7 mouse cellular contexts compared by ENCODE assay signal in the genomic region with DNA sequence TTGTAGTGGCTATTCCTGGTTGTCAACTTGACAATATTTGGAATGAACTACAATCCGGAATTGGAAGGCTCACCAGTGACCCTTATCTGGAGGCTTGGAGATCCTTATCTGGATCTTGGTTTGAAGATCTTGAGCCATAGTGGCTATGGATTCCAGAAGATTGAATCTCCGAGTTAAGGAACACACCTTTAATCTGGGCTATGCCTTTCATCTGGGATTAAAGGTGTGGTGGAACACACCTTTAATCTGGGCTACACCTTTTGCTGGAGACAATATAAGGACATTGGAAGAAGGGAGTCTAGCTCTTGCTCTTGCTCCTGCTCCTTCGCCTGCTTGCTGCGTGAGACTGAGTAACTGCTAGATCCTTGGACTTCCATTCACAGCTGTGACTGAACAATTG. TPM values are rescaled to one million over a fixed set of nuclear protein-coding genes. Genes with fewer than 3 reads are reported as not detected.
DNase-seq lines count a peak whose midpoint lies in the region; ATAC-seq and TF ChIP-seq lines count a peak whose summit lies in the region.
"Not testable (repeated sequence)": the region's sequence is repeated elsewhere in the genome, so short reads cannot be mapped to it uniquely, and the experiment has no call there.

Gene Senp7 (plus strand): TSS at position 301 of the 400 bp plus-strand sequence.

- H3K4me2 ChIP-seq in hindbrain, embryonic 13.5 days; liver, embryonic 12.5 days; midbrain, embryonic 16.5 days (ENCODE audit: low read length): not testable (repeated sequence)

- H3K4me3 ChIP-seq in heart, adult 2 months; hindbrain, embryonic 13.5 days; liver, embryonic 12.5 days; midbrain, embryonic 16.5 days (ENCODE audit: low read depth, low read length): not testable (repeated sequence)

- not testable (repeated sequence) for H3K79me2 ChIP-seq in heart, adult 2 months (replicated peaks; ENCODE audit: control insufficient read depth, insufficient read depth, low read length)

- H3K27ac ChIP-seq in heart, adult 2 months; hindbrain, embryonic 13.5 days; liver, embryonic 12.5 days; midbrain, embryonic 16.5 days (ENCODE audit: low read length): not testable (repeated sequence)

- TF ChIP-seq POLR2A in heart, adult 2 months (IDR thresholded peaks at IDR 0.05; ENCODE audit: insufficient read depth, low read depth, low read length): not testable (repeated sequence)

- H3K9ac ChIP-seq in heart, adult 2 months (ENCODE audit: low read depth, low read length); hindbrain, embryonic 13.5 days; liver, embryonic 12.5 days; midbrain, embryonic 16.5 days (ENCODE audit: low read depth, low read length): not testable (repeated sequence)

- WGBS in heart, adult 2 months: no CpG with 5 or more reads among the region's 4 CpGs
- WGBS in hindbrain, embryonic 13.5 days: no CpG with 5 or more reads among the region's 4 CpGs
- no CpG with 5 or more reads among the region's 4 CpGs for WGBS in liver, embryonic 12.5 days (ENCODE audit: insufficient replicate concordance)
- no CpG with 5 or more reads among the region's 4 CpGs for WGBS in midbrain, embryonic 16.5 days

- intact Hi-C loops in heart, adult 2 months (cut with DNase I): not testable (repeated sequence)

- not testable (repeated sequence) for DNase-seq in adrenal gland, postnatal 25 days; heart, adult 2 months; layer of hippocampus, postnatal 14 days (ENCODE audit: low spot score in 2 of 2)

- not testable (repeated sequence) for H3K9me3 ChIP-seq in hindbrain, embryonic 13.5 days; liver, embryonic 12.5 days (replicated peaks); midbrain, embryonic 16.5 days (replicated peaks; ENCODE audit: control insufficient read depth, low read length, poor library complexity, severe bottlenecking)

- ATAC-seq in erythroid progenitor cell, adult 5-6 weeks (replicated peaks; ENCODE audit: low FRiP score, poor library complexity, severe bottlenecking); hindbrain, embryonic 13.5 days (ENCODE audit: low FRiP score); liver, embryonic 12.5 days; midbrain, embryonic 16.5 days: not testable (repeated sequence)

- not testable (repeated sequence) for TF ChIP-seq CTCF in heart, adult 2 months (IDR thresholded peaks at IDR 0.05)

- TF ChIP-seq EP300 in heart, adult 2 months (IDR thresholded peaks at IDR 0.05; ENCODE audit: insufficient read depth, low read depth, low read length): not testable (repeated sequence)

- H3K36me3 ChIP-seq in heart, adult 2 months (ENCODE audit: control insufficient read depth, insufficient read depth, low read length); hindbrain, embryonic 13.5 days; liver, embryonic 12.5 days; midbrain, embryonic 16.5 days (ENCODE audit: control insufficient read depth, insufficient read depth, low read length): not testable (repeated sequence)

- not testable (repeated sequence) for H3K4me1 ChIP-seq in heart, adult 2 months (ENCODE audit: control insufficient read depth, insufficient read depth, low read length); hindbrain, embryonic 13.5 days (replicated peaks); liver, embryonic 12.5 days; midbrain, embryonic 16.5 days (ENCODE audit: control insufficient read depth, insufficient read depth, low read length)

- H3K27me3 ChIP-seq in heart, adult 2 months (ENCODE audit: control insufficient read depth, insufficient read depth, low read length); hindbrain, embryonic 13.5 days; liver, embryonic 12.5 days (replicated peaks); midbrain, embryonic 16.5 days (ENCODE audit: control insufficient read depth, insufficient read depth, low read depth, low read length): not testable (repeated sequence)

RNA-seq across cellular contexts. Expression of gene Senp7, which starts in this region (rescaled TPM):
- total RNA-seq in adrenal gland, postnatal 25 days (2021): 26.4 and 32.9 TPM in 2 replicates
- 96.2 and 108 TPM in 2 replicates for total RNA-seq in erythroid progenitor cell, adult 5-6 weeks (2015; ENCODE audit: low replicate concordance)
- total RNA-seq in erythroid progenitor cell, adult 5-6 weeks (2017; ENCODE audit: low replicate concordance): 99.2 and 106 TPM in 2 replicates
- 10 to 100 TPM; 14.4 to 15.6 TPM for total RNA-seq in heart, adult 2 months (2021)
- 2.9 and 6.1 TPM in 2 replicates for polyA plus RNA-seq in heart, adult 2 months (2012; rRNA removed)
- polyA plus RNA-seq in hindbrain, embryonic 13.5 days (2015; fragmentation: Nextera tagmentation; extraction: Ambion mirVana): 64.5 and 64.6 TPM in 2 replicates
- 10 to 100 TPM; 45.1 to 48.2 TPM for total RNA-seq in layer of hippocampus, postnatal 14 days (2021)
- 21.0 and 22.9 TPM in 2 replicates for polyA plus RNA-seq in liver, embryonic 12.5 days (2016; fragmentation: Nextera tagmentation; extraction: Ambion mirVana)
- 55.4 and 63.5 TPM in 2 replicates for polyA plus RNA-seq in midbrain, embryonic 16.5 days (2015; fragmentation: Nextera tagmentation; extraction: Ambion mirVana)
